Comparison of ENCODE assay signal across 7 mouse cellular contexts in genomic region chr12:12287131-12287786, GRCm38 (mm10). TPM values are rescaled to one million over a fixed set of nuclear protein-coding genes. Genes with fewer than 3 reads are reported as not detected.
DNase-seq lines count a peak whose midpoint lies in the region; ATAC-seq and TF ChIP-seq lines count a peak whose summit lies in the region.

No protein-coding gene starts in this region.

- no peak for DNase-seq in lung, adult 2 months
- peak; percentile 87 for DNase-seq in brain, adult 2 months (ENCODE audit: low read depth, low spot score)
- DNase-seq in cerebellum, postnatal 4 days (ENCODE audit: low spot score in 2 of 2) = peak; percentile 34 to 71
- DNase-seq in midbrain, embryonic 10.5 days (ENCODE audit: low spot score) = no peak
- DNase-seq in spleen, postnatal 14 days (ENCODE audit: low spot score in 2 of 2) = no peak

- H3K4me3 ChIP-seq in lung, embryonic 15.5 days = peak overlapping the region; percentile 19
- H3K4me3 ChIP-seq in lung, adult 2 months (replicated peaks; ENCODE audit: extremely low read depth, low read depth, low read length) = no peak overlapping the region
- H3K4me3 ChIP-seq in hindbrain, embryonic 15.5 days = no peak overlapping the region
- H3K4me3 ChIP-seq in midbrain, embryonic 10.5 days = no peak overlapping the region

- no peaks in the 10 kb centered on the region for H3K36me3 ChIP-seq in lung, embryonic 15.5 days
- no peaks in the 10 kb centered on the region for H3K36me3 ChIP-seq in hindbrain, embryonic 15.5 days
- no peaks in the 10 kb centered on the region for H3K36me3 ChIP-seq in midbrain, embryonic 10.5 days

- no peak for TF ChIP-seq POLR2A in lung, adult 2 months (IDR thresholded peaks at IDR 0.05; ENCODE audit: borderline replicate concordance, extremely low read depth, low read depth, low read length)

- ATAC-seq in lung, embryonic 15.5 days (ENCODE audit: borderline replicate concordance, extremely low read depth, low FRiP score, low TSS enrichment) = peak; percentile 52
- ATAC-seq in hindbrain, embryonic 15.5 days (ENCODE audit: low FRiP score, low read depth) = peak; percentile 79

- TF ChIP-seq CTCF in lung, adult 2 months (IDR thresholded peaks at IDR 0.05; ENCODE audit: insufficient read depth, low read length) = no peak

- peak overlapping the region; percentile 25 for H3K27ac ChIP-seq in lung, embryonic 15.5 days
- H3K27ac ChIP-seq in hindbrain, embryonic 15.5 days (replicated peaks) = peak overlapping the region; percentile 83
- peak overlapping the region; percentile 69 for H3K27ac ChIP-seq in midbrain, embryonic 10.5 days (replicated peaks)

- 35% methylated on average over 9 of the region's 9 CpGs for WGBS in lung, embryonic 15.5 days
- 36% methylated on average over 9 of the region's 9 CpGs for WGBS in lung, adult 2 months
- WGBS in hindbrain, embryonic 15.5 days = 24% methylated on average over 9 of the region's 9 CpGs
- WGBS in midbrain, embryonic 10.5 days = 62% methylated on average over 9 of the region's 9 CpGs

- H3K9ac ChIP-seq in lung, embryonic 15.5 days = 0 out of 2 replicates have a peak overlapping the region, but pooled peaks have one; percentile 11
- H3K9ac ChIP-seq in hindbrain, embryonic 15.5 days = peak overlapping the region; percentile 19; the same call in 1 of the 2 replicates

- peak overlapping the region; percentile 38 for H3K4me2 ChIP-seq in lung, embryonic 15.5 days
- peak overlapping the region; percentile 44 for H3K4me2 ChIP-seq in hindbrain, embryonic 15.5 days

- no peaks in the 10 kb centered on the region for H3K27me3 ChIP-seq in lung, embryonic 15.5 days
- no peaks in the 10 kb centered on the region for H3K27me3 ChIP-seq in hindbrain, embryonic 15.5 days
- H3K27me3 ChIP-seq in midbrain, embryonic 10.5 days (ENCODE audit: low read depth, poor library complexity, severe bottlenecking) = no peaks in the 10 kb centered on the region

- H3K9me3 ChIP-seq in lung, embryonic 15.5 days = no peaks in the 10 kb centered on the region
- no peaks in the 10 kb centered on the region for H3K9me3 ChIP-seq in hindbrain, embryonic 15.5 days
- H3K9me3 ChIP-seq in midbrain, embryonic 10.5 days (replicated peaks) = no peaks in the 10 kb centered on the region

- peaks cover 20% of the 10 kb centered on the region for H3K4me1 ChIP-seq in lung, embryonic 15.5 days
- no peaks in the 10 kb centered on the region; the same call in 1 of the 2 replicates for H3K4me1 ChIP-seq in lung, adult 2 months (ENCODE audit: control insufficient read depth, insufficient read depth, low read length)
- H3K4me1 ChIP-seq in hindbrain, embryonic 15.5 days (replicated peaks) = peaks cover 33% of the 10 kb centered on the region
- peaks cover 20% of the 10 kb centered on the region for H3K4me1 ChIP-seq in midbrain, embryonic 10.5 days

RNA-seq across cellular contexts. Expression of gene Fam49a, which starts 25.3 kb away (rescaled TPM):
- polyA plus RNA-seq in lung, embryonic 15.5 days (2015; fragmentation: Nextera tagmentation; extraction: Ambion mirVana) = 12.6 and 14.4 TPM in 2 replicates
- polyA plus RNA-seq in lung, adult 2 months (2012; rRNA removed) = 9.0 and 10.4 TPM in 2 replicates
- polyA plus RNA-seq in hindbrain, embryonic 15.5 days (2015; fragmentation: Nextera tagmentation; extraction: Ambion mirVana) = 47.0 and 57.8 TPM in 2 replicates
- polyA plus RNA-seq in midbrain, embryonic 10.5 days (2016; fragmentation: Nextera tagmentation; extraction: Ambion mirVana) = 9.2 and 11.2 TPM in 2 replicates

Comparison
In these comparisons a context has a peak if more than half of its experiments do, and no peak if none do; other contexts are left out.
1. H3K27ac ChIP-seq: peak in every context shown above with its lines; median percentile 83 in hindbrain, embryonic 15.5 days; 69 in midbrain, embryonic 10.5 days; 25 in lung, embryonic 15.5 days.
2. DNase-seq: peak in brain, adult 2 months (single experiment) and cerebellum, postnatal 4 days (2 of 2); none in lung, adult 2 months (single experiment), midbrain, embryonic 10.5 days (single experiment) and spleen, postnatal 14 days (0 of 2).